Mouse (Mus musculus) lung, embryonic 16.5 days (tissue): Measurements from ENCODE around the gene Fem1a. TPM values are rescaled to one million over a fixed set of nuclear protein-coding genes. Genes with fewer than 3 reads are reported as not detected.

Experiments used
- ATAC-seq: fragments of 200-750 bp; cut with Nextera tagmentation; 2 replicates; pipeline ENCODE4 v1.8.0; 2017; ENCODE audit warnings: low read depth, mild to moderate bottlenecking, moderate library complexity
- H3K27ac ChIP-seq: fragments of 300-500 bp; sonication (generic); 2 replicates; pipeline ENCODE4 v1.5.1; 2014; ENCODE audit warnings: mild to moderate bottlenecking, control low read depth, low read length
- H3K27me3 ChIP-seq: fragments of 300-500 bp; sonication (generic); 2 replicates; pipeline ENCODE4 v1.6.1; 2014; ENCODE audit warnings: low read depth, low read length, mixed read lengths; ENCODE audit not compliant: control insufficient read depth, insufficient read depth
- H3K36me3 ChIP-seq: fragments of 300-500 bp; sonication (generic); 2 replicates; pipeline ENCODE4 v1.6.1; 2014; ENCODE audit warnings: low read length; ENCODE audit not compliant: control insufficient read depth, insufficient read depth
- H3K4me1 ChIP-seq: fragments of 300-500 bp; sonication (generic); replicated peaks from 2 replicates; pipeline ENCODE4 v1.6.1; 2014; ENCODE audit warnings: low read length, mixed read lengths; ENCODE audit not compliant: control insufficient read depth, insufficient read depth
- H3K4me2 ChIP-seq: fragments of 300-500 bp; sonication (generic); 2 replicates; pipeline ENCODE4 v1.6.1; 2014; ENCODE audit warnings: low read depth, low read length, control low read depth
- H3K4me3 ChIP-seq: fragments of 300-500 bp; sonication (generic); 2 replicates; pipeline ENCODE4 v1.5.1; 2014; ENCODE audit warnings: mild to moderate bottlenecking, low read length, control low read depth
- H3K9ac ChIP-seq: fragments of 300-500 bp; sonication (generic); 2 replicates; pipeline ENCODE4 v1.6.1; 2014; ENCODE audit warnings: low read length, control low read depth
- H3K9me3 ChIP-seq: fragments of 300-500 bp; sonication (generic); 2 replicates; pipeline ENCODE4 v1.6.1; 2016; ENCODE audit warnings: low read length; ENCODE audit not compliant: control insufficient read depth
- WGBS: fragments of 180-500 bp; shearing (Covaris S2); extraction: QIAGEN DNeasy Blood & Tissue Kit; methylation state at CpG from one replicate; pipeline ENCODE4 v1.1.7; 2014; 5-methylcytosine and 5-hydroxymethylcytosine counted together
- polyA plus RNA-seq: library from polyadenylated mRNA; unstranded; fragments of >200 nt; fragmentation: Nextera tagmentation; extraction: Ambion mirVana; gene quantifications from 2 replicates; pipeline ENCODE4 v1.2.1, GENCODE M21; 2015

The Fem1a gene
- polyA plus RNA-seq, 1 experiment from 2014 or later, result 12.1 TPM

- Histone ChIP-seq H3K27ac (no peak overlapping the region), H3K36me3 (peaks cover 6% of the 10 kb centered on the region; the same call in 1 of the 2 replicates), H3K9me3 (no peaks in the 10 kb centered on the region), H3K4me1 (peaks cover 13% of the 10 kb centered on the region), H3K4me2 (no peak overlapping the region), H3K27me3 (no peaks in the 10 kb centered on the region), H3K9ac (no peak overlapping the region), H3K4me3 (no peak overlapping the region)
- 78% methylated on average over 12 of the region's 12 CpGs for WGBS
- ATAC-seq, result no peak
Observed at GRCm38 (mm10) chr17:56271609-56272253, 15.1 kb downstream of the Fem1a start.

GRCm38 (mm10) chr17:56272644-56273043 is 16.0 kb downstream of the Fem1a start:
- Histone ChIP-seq H3K36me3 (peaks cover 6% of the 10 kb centered on the region; the same call in 1 of the 2 replicates), H3K9ac (no peak overlapping the region), H3K4me1 (peaks cover 22% of the 10 kb centered on the region), H3K4me2 (no peak overlapping the region), H3K27ac (no peak overlapping the region), H3K4me3 (no peak overlapping the region), H3K9me3 (no peaks in the 10 kb centered on the region), H3K27me3 (no peaks in the 10 kb centered on the region)
- WGBS, result 59% methylated on average over 3 of the region's 3 CpGs
- no peak for ATAC-seq

- Histone ChIP-seq H3K36me3 (peaks cover 6% of the 10 kb centered on the region; the same call in 1 of the 2 replicates), H3K27ac (no peak overlapping the region), H3K27me3 (no peaks in the 10 kb centered on the region), H3K9ac (peak overlapping the region; percentile 9; the same call in 1 of the 2 replicates), H3K9me3 (no peaks in the 10 kb centered on the region), H3K4me2 (no peak overlapping the region), H3K4me1 (peaks cover 26% of the 10 kb centered on the region), H3K4me3 (no peak overlapping the region)
- 73% methylated on average over 7 of the region's 7 CpGs for WGBS
- no peak for ATAC-seq
Observed at GRCm38 (mm10) chr17:56273482-56273881, 16.9 kb downstream of the Fem1a start.

DNA sequence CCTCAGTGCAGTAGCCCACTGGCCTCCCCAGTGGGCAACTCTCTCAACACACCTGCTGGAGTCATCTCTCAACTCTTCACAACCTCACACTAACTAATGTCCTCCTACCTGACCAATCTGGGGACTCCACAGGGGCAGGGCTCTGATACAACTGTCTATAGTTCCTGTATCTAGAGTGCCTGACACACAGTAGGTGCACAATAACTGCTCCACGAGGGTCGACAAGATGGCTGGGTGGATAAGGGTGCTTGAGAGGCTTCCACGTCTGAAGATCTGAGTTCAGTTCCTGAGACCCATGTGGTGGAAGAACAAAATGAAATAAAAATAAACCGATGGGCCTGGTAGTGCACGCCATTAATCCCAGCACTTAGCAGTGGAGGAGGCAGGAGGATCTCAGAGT is 17.4 kb downstream of the Fem1a start:
- no peak overlapping the region for H3K9ac ChIP-seq
- no peak overlapping the region for H3K4me2 ChIP-seq
- H3K27ac ChIP-seq, result no peak overlapping the region
- H3K36me3 ChIP-seq, result peaks cover 6% of the 10 kb centered on the region; the same call in 1 of the 2 replicates
- H3K9me3 ChIP-seq, result no peaks in the 10 kb centered on the region
- no peak for ATAC-seq
- H3K4me1 ChIP-seq, result peaks cover 26% of the 10 kb centered on the region
- 77% methylated on average over 5 of the region's 5 CpGs for WGBS
- H3K27me3 ChIP-seq, result no peaks in the 10 kb centered on the region
- no peak overlapping the region for H3K4me3 ChIP-seq

- H3K9me3 ChIP-seq, result no peaks in the 10 kb centered on the region
- peak; percentile 2 for ATAC-seq
- no peaks in the 10 kb centered on the region for H3K27me3 ChIP-seq
- peaks cover 13% of the 10 kb centered on the region for H3K36me3 ChIP-seq
- H3K27ac ChIP-seq, result peak overlapping the region; percentile 88
- H3K4me3 ChIP-seq, result peak overlapping the region; percentile 69
- H3K9ac ChIP-seq, result peak overlapping the region; percentile 83
- H3K4me2 ChIP-seq, result peak overlapping the region; percentile 70
- 24% methylated on average over 5 of the region's 5 CpGs for WGBS
- H3K4me1 ChIP-seq, result peaks cover 26% of the 10 kb centered on the region
Observed at GRCm38 (mm10) chr17:56275842-56276480, 19.4 kb downstream of the Fem1a start.

DNA sequence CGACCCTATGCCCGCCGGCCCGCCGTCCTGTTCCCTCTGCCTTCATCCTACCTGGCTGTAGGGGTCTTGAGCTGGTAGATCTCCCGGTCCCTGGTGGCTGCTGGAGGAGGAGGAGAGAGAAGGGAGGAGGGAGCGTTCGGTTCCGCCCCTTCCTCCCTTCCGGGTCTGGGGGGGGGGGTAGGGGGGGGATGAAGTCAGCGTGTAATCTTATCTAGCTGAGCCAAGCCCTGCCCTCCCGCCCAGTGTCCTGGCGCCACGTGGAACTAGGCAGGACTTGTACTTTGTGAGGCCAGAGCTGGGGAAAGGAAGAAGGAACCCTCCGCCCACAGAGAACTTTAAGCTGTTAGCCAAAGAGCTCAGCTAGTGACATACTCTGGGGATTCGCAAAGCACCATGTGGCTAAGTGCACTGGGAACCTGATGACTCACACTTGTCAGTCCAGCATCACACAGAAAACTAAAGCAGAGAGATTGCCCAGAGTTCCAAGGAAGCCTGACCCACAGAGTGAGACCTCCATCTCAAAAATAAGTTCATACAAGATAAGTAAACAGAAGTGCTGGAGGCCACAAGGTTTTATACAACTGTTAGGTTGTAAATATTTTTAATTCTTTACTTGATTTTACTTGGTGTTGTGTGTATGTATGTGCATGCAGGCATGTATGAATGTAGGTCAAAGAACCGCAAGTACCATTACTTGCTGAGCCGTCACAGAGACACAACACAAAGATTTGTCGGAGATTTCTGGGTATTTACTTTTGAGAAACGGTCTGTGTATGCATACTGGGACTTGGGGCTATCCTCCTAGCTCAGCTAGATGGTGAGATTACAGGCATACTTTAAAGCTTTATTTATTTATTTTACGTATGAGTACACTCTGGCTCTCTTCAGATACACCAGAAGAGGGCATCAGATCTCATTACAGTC is 20.3 kb downstream of the Fem1a start, which contains the start of gene Ticam1:
TSS of gene Ticam1 (minus strand) at position 144 of the 924 bp plus-strand sequence.
- H3K4me2 ChIP-seq, result peak within 1 kb of the TSS; percentile 70
- H3K9ac ChIP-seq, result peak within 1 kb of the TSS; percentile 83
- H3K4me3 ChIP-seq, result peak within 1 kb of the TSS; percentile 69
- H3K27me3 ChIP-seq, result no peaks in the 10 kb centered on the region
- H3K27ac ChIP-seq, result peak within 1 kb of the TSS; percentile 89
- H3K4me1 ChIP-seq, result peaks cover 26% of the 10 kb centered on the region
- WGBS, result under 1% methylated on average over 21 of the region's 21 CpGs
- peak; percentile 96 for ATAC-seq
- peaks cover 18% of the 10 kb centered on the region for H3K36me3 ChIP-seq
- no peaks in the 10 kb centered on the region for H3K9me3 ChIP-seq

DNA sequence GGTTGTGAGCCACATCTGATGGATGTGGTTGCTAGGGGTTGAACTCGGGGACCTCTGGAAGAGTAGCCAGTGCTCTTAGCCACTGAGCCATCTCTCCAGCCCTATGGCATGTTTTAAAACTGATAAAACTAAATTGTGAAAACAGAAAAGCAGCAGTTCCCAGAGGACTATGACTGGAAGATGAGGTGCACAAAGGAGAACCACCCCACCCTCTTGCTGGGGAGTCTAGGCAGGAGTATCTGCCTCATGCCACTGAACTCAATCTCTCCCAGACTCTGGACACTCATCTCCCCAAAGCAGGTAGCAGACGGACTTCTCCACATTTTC is 20.9 kb downstream of the Fem1a start:
- no peaks in the 10 kb centered on the region for H3K9me3 ChIP-seq
- 32% methylated on average over 2 of the region's 2 CpGs for WGBS
- peak overlapping the region; percentile 89 for H3K27ac ChIP-seq
- peak overlapping the region; percentile 69 for H3K4me3 ChIP-seq
- H3K36me3 ChIP-seq, result peaks cover 18% of the 10 kb centered on the region
- H3K4me2 ChIP-seq, result peak overlapping the region; percentile 57
- H3K4me1 ChIP-seq, result peaks cover 24% of the 10 kb centered on the region
- no peaks in the 10 kb centered on the region for H3K27me3 ChIP-seq
- no peak for ATAC-seq
- H3K9ac ChIP-seq, result no peak overlapping the region; the same call in 1 of the 2 replicates

DNA sequence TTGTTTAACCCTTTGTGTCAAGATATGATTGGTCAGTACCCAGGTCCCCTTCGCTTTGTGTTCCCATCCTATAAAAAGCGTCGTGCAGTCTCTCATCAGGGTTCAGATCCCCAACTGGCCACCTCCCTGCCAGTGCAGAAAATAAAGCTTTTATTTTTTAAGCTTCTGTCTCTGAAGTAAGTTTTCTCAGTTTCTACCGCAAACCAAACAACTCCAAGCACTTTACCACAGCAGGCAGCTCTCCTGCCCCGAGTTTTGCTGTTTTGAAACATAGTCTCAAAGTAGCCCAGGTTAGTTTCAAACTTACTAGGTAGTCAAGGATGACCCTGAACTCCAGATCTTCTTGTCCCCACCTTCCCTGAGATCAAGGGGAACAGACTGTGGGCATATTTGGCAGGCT is 21.7 kb downstream of the Fem1a start:
- H3K4me3 ChIP-seq, result no peak overlapping the region
- no peaks in the 10 kb centered on the region for H3K27me3 ChIP-seq
- no peak overlapping the region for H3K27ac ChIP-seq
- H3K4me2 ChIP-seq, result no peak overlapping the region
- WGBS, result 89% methylated on average over 5 of the region's 5 CpGs
- H3K9ac ChIP-seq, result no peak overlapping the region
- no peak for ATAC-seq
- peaks cover 20% of the 10 kb centered on the region for H3K4me1 ChIP-seq
- H3K36me3 ChIP-seq, result peaks cover 20% of the 10 kb centered on the region
- no peaks in the 10 kb centered on the region for H3K9me3 ChIP-seq
